Mouse (Mus musculus) MEL (cell line): ENCODE data around the gene A530016L24Rik. TPM values are rescaled to one million over a fixed set of nuclear protein-coding genes. Genes with fewer than 3 reads are reported as not detected.

Experiments
- DNase-seq: peaks from one replicate; pipeline ENCODE4 v3.0.0; 2011; ENCODE audit warnings: low read depth, low spot score
- H3K27ac ChIP-seq: 2 replicates; pipeline ENCODE4 v1.5.1; 2012; ENCODE audit warnings: low read depth, mild to moderate bottlenecking, control low read depth, low read length, moderate library complexity; ENCODE audit not compliant: control insufficient read depth
- H3K27me3 ChIP-seq, 2 experiments: fragments of 150-350 bp in 1 of 2; sonication (generic) in 1 of 2; 2 replicates each; pipeline ENCODE4 v1.6.1; 2012; ENCODE audit warnings: low read length in 2 of 2, mild to moderate bottlenecking in 2 of 2, improper control_type of control experiment in 1 of 2, moderate library complexity in 1 of 2; ENCODE audit not compliant: insufficient read depth in 2 of 2, control insufficient read depth in 1 of 2
- H3K36me3 ChIP-seq, 2 experiments: 2 replicates each; pipeline ENCODE4 v1.6.1; 2012 to 2014; ENCODE audit warnings: low read length in 2 of 2, improper control_type of control experiment in 1 of 2, inconsistent platforms in 1 of 2, mild to moderate bottlenecking in 1 of 2; ENCODE audit not compliant: insufficient read depth in 2 of 2, control insufficient read depth in 1 of 2
- H3K4me1 ChIP-seq, 2 experiments: fragments of 150-350 bp in 1 of 2; sonication (generic) in 1 of 2; 2 replicates each; pipeline ENCODE4 v1.6.1; 2012; ENCODE audit warnings: low read length in 2 of 2, improper control_type of control experiment in 1 of 2, mild to moderate bottlenecking in 1 of 2; ENCODE audit not compliant: insufficient read depth in 2 of 2, control insufficient read depth in 1 of 2
- H3K4me3 ChIP-seq, 2 experiments: fragments of 150-350 bp in 1 of 2; sonication (generic) in 1 of 2; 2 replicates each; pipeline ENCODE4 v1.5.1; 2012; ENCODE audit warnings: low read depth in 2 of 2, low read length in 2 of 2, mild to moderate bottlenecking in 2 of 2, moderate library complexity in 2 of 2, control low read depth in 1 of 2, improper control_type of control experiment in 1 of 2; ENCODE audit not compliant: control insufficient read depth in 1 of 2, insufficient read depth in 1 of 2
- H3K79me2 ChIP-seq: 2 replicates; pipeline ENCODE4 v1.6.1; 2012; ENCODE audit warnings: mild to moderate bottlenecking, low read length, moderate library complexity; ENCODE audit not compliant: control insufficient read depth, poor library complexity, insufficient read depth
- H3K9ac ChIP-seq: 2 replicates; pipeline ENCODE4 v1.6.1; 2012; ENCODE audit warnings: low read depth, mild to moderate bottlenecking, control low read depth, low read length, moderate library complexity; ENCODE audit not compliant: control insufficient read depth, poor library complexity, severe bottlenecking
- H3K9me3 ChIP-seq: fragments of 150-350 bp; sonication (generic); replicated peaks from 2 replicates; pipeline ENCODE4 v1.6.1; 2012; ENCODE audit warnings: mild to moderate bottlenecking, low read length, improper control_type of control experiment, moderate library complexity; ENCODE audit not compliant: insufficient read depth
- CTCF ChIP-seq, 3 experiments: IDR thresholded peaks in 2 of 3; conservative IDR thresholded peaks in 1 of 3; 2 replicates each; pipeline ENCODE4 v1.5.1; 2011 to 2012; ENCODE audit warnings: low read length in 3 of 3, low read depth in 2 of 3, mild to moderate bottlenecking in 2 of 3, improper control_type of control experiment in 1 of 3, inconsistent platforms in 1 of 3, mixed read lengths in 1 of 3, moderate library complexity in 1 of 3; ENCODE audit not compliant: control insufficient read depth in 1 of 3, insufficient read depth in 1 of 3, poor library complexity in 1 of 3, severe bottlenecking in 1 of 3
- ELF1 ChIP-seq: IDR thresholded peaks from 2 replicates; pipeline ENCODE4 v1.6.1; 2014; ENCODE audit warnings: low read depth, mild to moderate bottlenecking, inconsistent platforms, low read length, improper control_type of control experiment, moderate library complexity
- EP300 ChIP-seq, 2 experiments: IDR thresholded peaks; 2 replicates each; pipeline ENCODE4 v1.6.1; 2011; ENCODE audit warnings: improper control_type of control experiment in 2 of 2, low read length in 2 of 2, low read depth in 1 of 2, mild to moderate bottlenecking in 1 of 2
- GATA1 ChIP-seq: IDR thresholded peaks from 2 replicates; pipeline ENCODE4 v1.6.1; 2011; ENCODE audit warnings: low read depth, low read length, improper control_type of control experiment
- JUND ChIP-seq: IDR thresholded peaks from 2 replicates; pipeline ENCODE4 v1.6.1; 2011; ENCODE audit warnings: low read depth, mild to moderate bottlenecking, improper control_type of control experiment, low read length
- KAT2A ChIP-seq: conservative IDR thresholded peaks from 2 replicates; pipeline ENCODE4 v1.6.1; 2012; ENCODE audit warnings: low read depth, low read length, improper control_type of control experiment, inconsistent platforms
- MAFK ChIP-seq: IDR thresholded peaks from 2 replicates; pipeline ENCODE4 v1.6.1; 2011; ENCODE audit warnings: low read depth, mild to moderate bottlenecking, low read length, improper control_type of control experiment, borderline replicate concordance
- MEF2A ChIP-seq: IDR thresholded peaks from 2 replicates; pipeline ENCODE4 v1.6.1; 2014; ENCODE audit warnings: low read depth, mild to moderate bottlenecking, inconsistent platforms, low read length, improper control_type of control experiment; ENCODE audit not compliant: poor library complexity, insufficient replicate concordance, severe bottlenecking; ENCODE audit errors: extremely low read depth
- MXI1 ChIP-seq: IDR thresholded peaks from 2 replicates; pipeline ENCODE4 v1.6.1; 2011; ENCODE audit warnings: mild to moderate bottlenecking, low read depth, low read length, improper control_type of control experiment
- MYB ChIP-seq: IDR thresholded peaks from 2 replicates; pipeline ENCODE4 v1.6.1; 2011; ENCODE audit warnings: mild to moderate bottlenecking, low read depth, low read length, improper control_type of control experiment
- NELFE ChIP-seq: IDR thresholded peaks from 2 replicates; pipeline ENCODE4 v1.6.1; 2011; ENCODE audit warnings: low read depth, low read length, improper control_type of control experiment
- NRF1 ChIP-seq: IDR thresholded peaks from 2 replicates; pipeline ENCODE4 v1.6.1; 2014; ENCODE audit warnings: low read depth, mild to moderate bottlenecking, inconsistent platforms, low read length, improper control_type of control experiment, moderate library complexity; ENCODE audit not compliant: poor library complexity, insufficient read depth, severe bottlenecking
- RAD21 ChIP-seq: IDR thresholded peaks from 2 replicates; pipeline ENCODE4 v1.6.1; 2011; ENCODE audit warnings: mild to moderate bottlenecking, low read depth, low read length, improper control_type of control experiment
- TAL1 ChIP-seq: IDR thresholded peaks from 2 replicates; pipeline ENCODE4 v1.6.1; 2012; ENCODE audit warnings: mild to moderate bottlenecking, inconsistent platforms, low read length, moderate library complexity, mixed read lengths
- TBP ChIP-seq: IDR thresholded peaks from 2 replicates; pipeline ENCODE4 v1.8.0; 2011; ENCODE audit warnings: low read depth, low read length, improper control_type of control experiment
- TCF12 ChIP-seq: IDR thresholded peaks from 2 replicates; pipeline ENCODE4 v1.6.1; 2014; ENCODE audit warnings: low read depth, mild to moderate bottlenecking, inconsistent platforms, low read length, improper control_type of control experiment, moderate library complexity
- USF1 ChIP-seq: IDR thresholded peaks from 2 replicates; pipeline ENCODE4 v1.6.1; 2014; ENCODE audit warnings: low read depth, mild to moderate bottlenecking, inconsistent platforms, low read length, improper control_type of control experiment, moderate library complexity
- USF2 ChIP-seq, 2 experiments: IDR thresholded peaks; 2 replicates each; pipeline ENCODE4 v1.6.1; 2011 to 2012; ENCODE audit warnings: improper control_type of control experiment in 2 of 2, low read length in 2 of 2, borderline replicate concordance in 1 of 2, inconsistent platforms in 1 of 2, low read depth in 1 of 2, mild to moderate bottlenecking in 1 of 2; ENCODE audit not compliant: insufficient read depth in 1 of 2
- ZC3H11A ChIP-seq: IDR thresholded peaks from 2 replicates; pipeline ENCODE4 v1.6.1; 2012; ENCODE audit warnings: low read depth, mild to moderate bottlenecking, inconsistent platforms, low read length, improper control_type of control experiment
- ZKSCAN1 ChIP-seq: IDR thresholded peaks from 2 replicates; pipeline ENCODE4 v1.6.1; 2012; ENCODE audit warnings: low read depth, mild to moderate bottlenecking, inconsistent platforms, low read length, improper control_type of control experiment, moderate library complexity
- ZMIZ1 ChIP-seq: IDR thresholded peaks from 2 replicates; pipeline ENCODE4 v1.6.1; 2012; ENCODE audit warnings: low read depth, mild to moderate bottlenecking, inconsistent platforms, low read length, improper control_type of control experiment, moderate library complexity
- polyA plus RNA-seq, 2 experiments: library from polyadenylated mRNA; stranded (reverse) in 1 of 2; unstranded in 1 of 2; fragments of >175 nt in 1 of 2; fragments of >200 nt in 1 of 2; gene quantifications; 2 replicates each; pipeline versions ENCODE4 v1.2.1 to v1.2.4; 2012; ENCODE audit warnings: low replicate concordance in 2 of 2, low read depth in 1 of 2; ENCODE audit not compliant: insufficient read length in 2 of 2, insufficient read depth in 1 of 2, missing spikeins in 1 of 2
- total RNA-seq: library from RNA; depleted of rRNA; stranded (reverse); fragments of 300-350 nt; gene quantifications from 2 replicates; pipeline ENCODE4 v1.2.3, GENCODE M21; 2012

Gene A530016L24Rik
- total and polyA plus RNA-seq, 3 experiments: not detected

- TF ChIP-seq NELFE: no peak
These were observed 8.5 kb downstream of the A530016L24Rik start (continued) for GRCm38 (mm10) chr12:112497731-112498130.

GRCm38 (mm10) chr12:112498683-112499082 lies 9.4 kb downstream of the A530016L24Rik start:
- no peak for DNase-seq
- peak in 2 of 3 experiments; percentile 8 to 50; a peak in 3 of 6 replicates for TF ChIP-seq CTCF (IDR thresholded peaks at IDR 0.05 in 2 of 3, conservative IDR thresholded peaks at IDR 0.05 in 1 of 3; ENCODE audit: control insufficient read depth in 1 of 3, insufficient read depth in 1 of 3, low read depth in 2 of 3, low read length in 3 of 3, poor library complexity in 1 of 3, severe bottlenecking in 1 of 3)
- TF ChIP-seq MXI1: no peak
- Histone ChIP-seq H3K36me3 (no peaks in the 10 kb centered on the region), H3K4me1 (no peaks in the 10 kb centered on the region), H3K27me3 (no peaks in the 10 kb centered on the region), H3K27ac (no peak overlapping the region), H3K9ac (no peak overlapping the region), H3K79me2 (no peaks in the 10 kb centered on the region), H3K9me3 (no peaks in the 10 kb centered on the region), H3K4me3 (no peak overlapping the region)

GRCm38 (mm10) chr12:112503003-112503771 lies 13.9 kb downstream of the A530016L24Rik start:
- no peak for TF ChIP-seq MAFK
- no peak for TF ChIP-seq NELFE
- peak; percentile 41; the same call in 1 of the 2 replicates for TF ChIP-seq TCF12
- no peak for TF ChIP-seq MEF2A
- TF ChIP-seq EP300 (IDR thresholded peaks at IDR 0.05; ENCODE audit: low read depth in 1 of 2, low read length in 2 of 2): peak; percentile 18 to 40; a peak in 2 of 4 replicates
- H3K27me3 ChIP-seq: no peaks in the 10 kb centered on the region
- H3K79me2 ChIP-seq: no peaks in the 10 kb centered on the region
- no peaks in the 10 kb centered on the region for H3K9me3 ChIP-seq
- no peak overlapping the region for H3K9ac ChIP-seq
- H3K36me3 ChIP-seq: no peaks in the 10 kb centered on the region
- H3K4me3 ChIP-seq: 0 out of 4 replicates have a peak overlapping the region, but pooled peaks of 1 of the 2 experiments have one; percentile 2
- H3K4me1 ChIP-seq: no peaks in the 10 kb centered on the region
- H3K27ac ChIP-seq: no peak overlapping the region
- DNase-seq: peak; percentile 67

- H3K27ac ChIP-seq: no peak overlapping the region
- H3K9ac ChIP-seq: no peak overlapping the region
- no peak for DNase-seq
- no peaks in the 10 kb centered on the region for H3K4me1 ChIP-seq
- no peaks in the 10 kb centered on the region for H3K9me3 ChIP-seq
- no peaks in the 10 kb centered on the region for H3K27me3 ChIP-seq
- no peaks in the 10 kb centered on the region for H3K79me2 ChIP-seq
- H3K36me3 ChIP-seq: no peaks in the 10 kb centered on the region
- H3K4me3 ChIP-seq: no peak overlapping the region
- TF ChIP-seq MEF2A (no peak), TBP (no peak), KAT2A (no peak), ZMIZ1 (no peak), ZC3H11A (no peak), NRF1 (no peak), MYB (no peak), JUND (no peak), USF1 (no peak), ELF1 (no peak), TAL1 (no peak), ZKSCAN1 (no peak), NELFE (no peak), RAD21 (no peak), USF2 (IDR thresholded peaks at IDR 0.05; ENCODE audit: borderline replicate concordance in 1 of 2, insufficient read depth in 1 of 2, low read depth in 1 of 2, low read length in 2 of 2) (no peak), GATA1 (no peak), CTCF (IDR thresholded peaks at IDR 0.05 in 2 of 3, conservative IDR thresholded peaks at IDR 0.05 in 1 of 3; ENCODE audit: control insufficient read depth in 1 of 3, insufficient read depth in 1 of 3, low read depth in 2 of 3, low read length in 3 of 3, poor library complexity in 1 of 3, severe bottlenecking in 1 of 3) (no peak)
These were observed 17.0 kb downstream of the A530016L24Rik start for GRCm38 (mm10) chr12:112506267-112506666.
